Mouse (Mus musculus) CH12.LX (cell line): ENCODE measurements around the gene Fiz1. TPM values are rescaled to one million over a fixed set of nuclear protein-coding genes. Genes with fewer than 3 reads are reported as not detected.

Experiments used
- DNase-seq: peaks from one replicate; pipeline ENCODE4 v3.0.0-alpha.2; 2013; ENCODE audit errors: extremely low read depth
- H3K27ac ChIP-seq: 2 replicates; pipeline ENCODE4 v1.5.1; 2012; ENCODE audit warnings: low read depth, mild to moderate bottlenecking, control low read depth, moderate library complexity; ENCODE audit not compliant: insufficient read depth
- H3K27me3 ChIP-seq: replicated peaks from 2 replicates; pipeline ENCODE3; 2012; ENCODE audit warnings: inconsistent platforms
- H3K36me3 ChIP-seq, 2 experiments: replicated peaks in 1 of 2; 2 replicates each; pipeline versions ENCODE3 to v1.6.1; 2012; ENCODE audit warnings: inconsistent platforms in 1 of 2, low read length in 1 of 2, mild to moderate bottlenecking in 1 of 2, mixed read lengths in 1 of 2, moderate library complexity in 1 of 2; ENCODE audit not compliant: control insufficient read depth in 1 of 2, insufficient read depth in 1 of 2
- H3K4me1 ChIP-seq, 2 experiments: 2 replicates each; pipeline ENCODE4 v1.6.1; 2012; ENCODE audit warnings: inconsistent platforms in 1 of 2, moderate library complexity in 1 of 2; ENCODE audit not compliant: insufficient read depth in 2 of 2, control insufficient read depth in 1 of 2
- H3K4me2 ChIP-seq: 2 replicates; pipeline ENCODE4 v1.6.1; 2012; ENCODE audit warnings: low read depth, mild to moderate bottlenecking, control low read depth; ENCODE audit not compliant: poor library complexity, insufficient read depth, severe bottlenecking
- H3K4me3 ChIP-seq, 3 experiments: fragments of 150-350 bp in 1 of 3; sonication (generic) in 1 of 3; replicated peaks in 1 of 3; 2 replicates each; pipeline versions ENCODE3 to v1.5.1; 2011 to 2012; ENCODE audit warnings: low read depth in 2 of 3, low read length in 2 of 3, mild to moderate bottlenecking in 2 of 3, moderate library complexity in 2 of 3, control low read depth in 1 of 3, improper control_type of control experiment in 1 of 3, inconsistent platforms in 1 of 3, mixed read lengths in 1 of 3; ENCODE audit not compliant: poor library complexity in 1 of 3
- H3K79me2 ChIP-seq: replicated peaks from 2 replicates; pipeline ENCODE4 v1.6.1; 2012; ENCODE audit warnings: mild to moderate bottlenecking, moderate library complexity; ENCODE audit not compliant: control insufficient read depth, poor library complexity, insufficient read depth, severe bottlenecking; ENCODE audit errors: extremely low read depth
- H3K9ac ChIP-seq: 2 replicates; pipeline ENCODE4 v1.6.1; 2012; ENCODE audit warnings: low read depth, mild to moderate bottlenecking, control low read depth, moderate library complexity; ENCODE audit not compliant: insufficient read depth
- H3K9me3 ChIP-seq: replicated peaks from 2 replicates; pipeline ENCODE3; 2012; ENCODE audit warnings: low read length, inconsistent platforms, mixed read lengths
- CHD1 ChIP-seq: IDR thresholded peaks from 2 replicates; pipeline ENCODE4 v1.6.1; 2012; ENCODE audit warnings: low read depth, low read length, improper control_type of control experiment, inconsistent platforms
- CTCF ChIP-seq, 2 experiments: IDR thresholded peaks in 1 of 2; conservative IDR thresholded peaks in 1 of 2; 2 replicates each; pipeline ENCODE4 v1.5.1; 2011 to 2012; ENCODE audit warnings: low read depth in 2 of 2, low read length in 2 of 2, improper control_type of control experiment in 1 of 2, inconsistent platforms in 1 of 2, mild to moderate bottlenecking in 1 of 2, moderate library complexity in 1 of 2
- E2F4 ChIP-seq: IDR thresholded peaks from 2 replicates; pipeline ENCODE4 v1.6.1; 2011; ENCODE audit warnings: low read depth, low read length, improper control_type of control experiment; ENCODE audit not compliant: insufficient replicate concordance
- ELF1 ChIP-seq: IDR thresholded peaks from 2 replicates; pipeline ENCODE4 v1.6.1; 2014; ENCODE audit warnings: low read depth, mild to moderate bottlenecking, inconsistent platforms, low read length, improper control_type of control experiment
- ETS1 ChIP-seq: conservative IDR thresholded peaks from 2 replicates; pipeline ENCODE4 v1.6.1; 2012; ENCODE audit warnings: low read depth, mild to moderate bottlenecking, inconsistent platforms, low read length, improper control_type of control experiment, moderate library complexity
- HCFC1 ChIP-seq: IDR thresholded peaks from 2 replicates; pipeline ENCODE4 v1.6.1; 2012; ENCODE audit warnings: low read depth, mild to moderate bottlenecking, inconsistent platforms, low read length, improper control_type of control experiment
- IRF4 ChIP-seq: IDR thresholded peaks from 2 replicates; pipeline ENCODE4 v1.6.1; 2014; ENCODE audit warnings: low read depth, mild to moderate bottlenecking, inconsistent platforms, low read length, improper control_type of control experiment
- MAFK ChIP-seq: IDR thresholded peaks from 2 replicates; pipeline ENCODE4 v1.6.1; 2011; ENCODE audit warnings: low read length, improper control_type of control experiment; ENCODE audit not compliant: insufficient replicate concordance
- MXI1 ChIP-seq: IDR thresholded peaks from 2 replicates; pipeline ENCODE4 v1.6.1; 2011; ENCODE audit warnings: mild to moderate bottlenecking, low read depth, low read length, improper control_type of control experiment
- MYC ChIP-seq: IDR thresholded peaks from 2 replicates; pipeline ENCODE4 v1.6.1; 2011; ENCODE audit warnings: low read depth, mild to moderate bottlenecking, improper control_type of control experiment, low read length
- NELFE ChIP-seq: IDR thresholded peaks from 2 replicates; pipeline ENCODE4 v1.6.1; 2011; ENCODE audit warnings: low read depth, low read length, improper control_type of control experiment
- NRF1 ChIP-seq: IDR thresholded peaks from 2 replicates; pipeline ENCODE4 v1.6.1; 2014; ENCODE audit warnings: low read depth, mild to moderate bottlenecking, inconsistent platforms, low read length, improper control_type of control experiment, moderate library complexity
- PAX5 ChIP-seq: IDR thresholded peaks from 2 replicates; pipeline ENCODE4 v1.6.1; 2012; ENCODE audit warnings: low read length, inconsistent platforms, mixed read lengths
- RAD21 ChIP-seq: IDR thresholded peaks from 2 replicates; pipeline ENCODE4 v1.6.1; 2011; ENCODE audit warnings: low read depth, mild to moderate bottlenecking, low read length, improper control_type of control experiment, moderate library complexity
- SMC3 ChIP-seq: IDR thresholded peaks from 2 replicates; pipeline ENCODE4 v1.6.1; 2011; ENCODE audit warnings: low read depth, low read length, improper control_type of control experiment
- TBP ChIP-seq: conservative IDR thresholded peaks from 2 replicates; pipeline ENCODE4 v1.6.1; 2011; ENCODE audit warnings: low read depth, low read length, improper control_type of control experiment
- TCF12 ChIP-seq: IDR thresholded peaks from 2 replicates; pipeline ENCODE4 v1.6.1; 2014; ENCODE audit warnings: low read depth, mild to moderate bottlenecking, inconsistent platforms, low read length, improper control_type of control experiment
- USF1 ChIP-seq: IDR thresholded peaks from 2 replicates; pipeline ENCODE4 v1.6.1; 2014; ENCODE audit warnings: low read depth, mild to moderate bottlenecking, inconsistent platforms, low read length, improper control_type of control experiment
- ZC3H11A ChIP-seq: IDR thresholded peaks from 2 replicates; pipeline ENCODE4 v1.6.1; 2012; ENCODE audit warnings: low read depth, mild to moderate bottlenecking, inconsistent platforms, low read length, improper control_type of control experiment
- ZMIZ1 ChIP-seq: IDR thresholded peaks from 2 replicates; pipeline ENCODE4 v1.6.1; 2012; ENCODE audit warnings: low read depth, mild to moderate bottlenecking, inconsistent platforms, low read length, improper control_type of control experiment
- dilution Hi-C: fragments of 300-500 bp; cut with MboI; formaldehyde crosslinking; loops from 2 replicates; pipeline ENCODE4 v1.14.3; 2020; ENCODE audit warnings: low sequenced_read_pairs; ENCODE audit not compliant: extremely low pct_unique_long_range_greater_than_20kb, extremely low pct_ligation_motif_present
- in situ Hi-C: fragments of 300-500 bp; cut with MboI; formaldehyde crosslinking; loops from 3 replicates; pipeline ENCODE4 v1.14.3; 2019; ENCODE audit warnings: low sequenced_read_pairs, low pct_ligation_motif_present, low pct_unique_long_range_greater_than_20kb, mixed read lengths
- polyA plus RNA-seq: library from polyadenylated mRNA; unstranded; fragments of >175 nt; gene quantifications from 2 replicates; pipeline ENCODE4 v1.2.1, GENCODE M21; 2012; ENCODE audit warnings: low read depth; ENCODE audit not compliant: insufficient read length
- total RNA-seq, 2 experiments: library from RNA; depleted of rRNA; stranded (reverse); fragments of 300-350 nt in 1 of 2; fragments of >200 nt in 1 of 2; gene quantifications; 2 replicates each; pipeline ENCODE4 v1.2.3; 2012 to 2014

The Fiz1 gene
- total and polyA plus RNA-seq, 3 experiments, result 18.4 to 40.8 (median 24.3) TPM

GRCm38 (mm10) chr7:5029543-5029942 is 15.0 kb upstream of the Fiz1 start:
- Histone ChIP-seq H3K27me3 (no peaks in the 10 kb centered on the region), H3K79me2 (peaks cover 5% of the 10 kb centered on the region; the same call in 1 of the 2 replicates), H3K9me3 (peaks cover 33% of the 10 kb centered on the region), H3K36me3 (peaks cover 69 to 94% of the 10 kb centered on the region in 2 experiments), H3K9ac (no peak overlapping the region), H3K4me3 (peak overlapping the region in 1 of 3 experiments; percentile 13), H3K4me2 (no peak overlapping the region), H3K27ac (no peak overlapping the region), H3K4me1 (no peaks in the 10 kb centered on the region)
- dilution Hi-C loops, result no loop called here
- DNase-seq, result no peak
- TF ChIP-seq MAFK (no peak), RAD21 (no peak)
- in situ Hi-C loops, result no loop called here

DNA sequence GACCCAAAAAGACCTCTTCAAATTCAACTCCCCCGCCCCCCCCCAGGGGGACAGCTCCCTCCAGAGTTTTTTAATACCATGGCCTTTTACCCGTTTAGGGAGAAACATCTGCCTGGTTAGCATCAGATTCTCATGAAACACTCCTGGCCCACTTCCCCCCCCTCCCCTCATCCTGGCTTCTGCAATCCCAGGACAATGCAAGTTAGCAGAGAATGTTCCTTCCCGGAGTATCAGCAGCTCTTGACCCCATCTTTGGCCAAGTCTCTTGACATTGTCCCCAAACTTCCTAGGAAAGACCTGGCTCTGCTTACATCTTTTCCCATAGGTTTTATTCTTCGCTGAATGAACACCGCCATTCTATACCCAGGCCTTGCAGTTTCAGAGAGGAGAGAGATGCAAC is 6.7 kb upstream of the Fiz1 start:
- peak overlapping the region; percentile 83 for H3K4me2 ChIP-seq
- TF ChIP-seq E2F4 (no peak), MAFK (no peak), TBP (no peak), CTCF (conservative IDR thresholded peaks at IDR 0.05 in 1 of 2, IDR thresholded peaks at IDR 0.05 in 1 of 2; ENCODE audit: low read depth in 2 of 2, low read length in 2 of 2) (no peak), PAX5 (no peak), TCF12 (no peak), HCFC1 (no peak), ZMIZ1 (no peak), MXI1 (no peak), ELF1 (no peak), MYC (no peak), USF1 (no peak), ZC3H11A (no peak), NRF1 (no peak), CHD1 (no peak), NELFE (no peak), IRF4 (no peak), ETS1 (no peak), SMC3 (no peak)
- TF ChIP-seq, all 38 proteins: peak for 0
- H3K27ac ChIP-seq, result no peak overlapping the region
- DNase-seq, result no peak
- H3K4me1 ChIP-seq, result peaks cover 0 to 31% of the 10 kb centered on the region in 2 experiments; a peak in 2 of 4 replicates
- peak overlapping the region; percentile 81 to 82 (median 81) for H3K4me3 ChIP-seq
- H3K9ac ChIP-seq, result peak overlapping the region; percentile 98
- dilution Hi-C loops (no loop called here), in situ Hi-C loops (no loop called here)
- H3K9me3 ChIP-seq, result peaks cover 6% of the 10 kb centered on the region
- peaks cover 33% of the 10 kb centered on the region for H3K79me2 ChIP-seq
- H3K27me3 ChIP-seq, result no peaks in the 10 kb centered on the region
- H3K36me3 ChIP-seq, result peaks cover 39 to 62% of the 10 kb centered on the region in 2 experiments
